Mouse (Mus musculus) limb, embryonic 10.5 days (tissue): Measurements from ENCODE around the gene Rpl27. TPM values are rescaled to one million over a fixed set of nuclear protein-coding genes. Genes with fewer than 3 reads are reported as not detected.
"Not testable (repeated sequence)": the region's sequence is repeated elsewhere in the genome, so short reads cannot be mapped to it uniquely, and the experiment has no call there.

Experiments used
- DNase-seq: peaks from one replicate; pipeline ENCODE4 v3.0.0-alpha.2; 2017; ENCODE audit warnings: low spot score
- H3K27ac ChIP-seq: fragments of 300-500 bp; sonication (generic); 2 replicates; pipeline ENCODE4 v1.5.1; 2016; ENCODE audit warnings: mild to moderate bottlenecking
- H3K27me3 ChIP-seq: fragments of 300-500 bp; sonication (generic); 2 replicates; pipeline ENCODE4 v1.6.1; 2016; ENCODE audit warnings: low read depth, mild to moderate bottlenecking; ENCODE audit not compliant: poor library complexity, severe bottlenecking
- H3K36me3 ChIP-seq: fragments of 300-500 bp; sonication (generic); 2 replicates; pipeline ENCODE4 v1.6.1; 2016; ENCODE audit warnings: mild to moderate bottlenecking, moderate library complexity
- H3K4me1 ChIP-seq: fragments of 300-500 bp; sonication (generic); 2 replicates; pipeline ENCODE4 v1.6.1; 2016
- H3K4me3 ChIP-seq: fragments of 300-500 bp; sonication (generic); 2 replicates; pipeline ENCODE4 v1.5.1; 2016; ENCODE audit warnings: mild to moderate bottlenecking, moderate library complexity
- H3K9me3 ChIP-seq: fragments of 300-500 bp; sonication (generic); replicated peaks from 2 replicates; pipeline ENCODE4 v1.6.1; 2016; ENCODE audit warnings: mild to moderate bottlenecking
- WGBS: fragments of 180-500 bp; shearing (Covaris S2); methylation state at CpG from one replicate; pipeline ENCODE4 v1.1.7; 2016; 5-methylcytosine and 5-hydroxymethylcytosine counted together
- polyA plus RNA-seq: library from polyadenylated mRNA; unstranded; fragments of >200 nt; fragmentation: Nextera tagmentation; extraction: Ambion mirVana; gene quantifications from 2 replicates; pipeline ENCODE4 v1.2.1, GENCODE M21; 2016

The Rpl27 gene
- polyA plus RNA-seq, 1 experiment from 2014 or later = 448 TPM

- Histone ChIP-seq H3K4me3 (no peak overlapping the region), H3K36me3 (peaks cover 70% of the 10 kb centered on the region), H3K4me1 (peaks cover 4% of the 10 kb centered on the region), H3K27ac (no peak overlapping the region), H3K27me3 (no peaks in the 10 kb centered on the region), H3K9me3 (no peaks in the 10 kb centered on the region)
- no peak for DNase-seq
- 93% methylated on average over 9 of the region's 9 CpGs for WGBS
Measured at GRCm38 (mm10) chr11:101431327-101431726, 10.8 kb upstream of the Rpl27 start.

- no peaks in the 10 kb centered on the region for H3K27me3 ChIP-seq
- no peaks in the 10 kb centered on the region for H3K4me1 ChIP-seq
- H3K4me3 ChIP-seq = no peak overlapping the region
- H3K27ac ChIP-seq = no peak overlapping the region
- H3K9me3 ChIP-seq = no peaks in the 10 kb centered on the region
- DNase-seq = no peak
- 93% methylated on average over 13 of the region's 13 CpGs for WGBS
- H3K36me3 ChIP-seq = peaks cover 70% of the 10 kb centered on the region
Measured at GRCm38 (mm10) chr11:101433396-101433795, 8.7 kb upstream of the Rpl27 start.

- peaks cover 51% of the 10 kb centered on the region for H3K36me3 ChIP-seq
- DNase-seq = no peak
- no peak overlapping the region for H3K27ac ChIP-seq
- WGBS = 87% methylated on average over 4 of the region's 4 CpGs
- H3K27me3 ChIP-seq = no peaks in the 10 kb centered on the region
- H3K9me3 ChIP-seq = no peaks in the 10 kb centered on the region
- H3K4me1 ChIP-seq = no peaks in the 10 kb centered on the region
- H3K4me3 ChIP-seq = no peak overlapping the region
Measured at GRCm38 (mm10) chr11:101435831-101436230, 6.3 kb upstream of the Rpl27 start.

GRCm38 (mm10) chr11:101436916-101437315 lies 5.2 kb upstream of the Rpl27 start:
- Histone ChIP-seq H3K27me3 (no peaks in the 10 kb centered on the region), H3K36me3 (peaks cover 40% of the 10 kb centered on the region), H3K27ac (no peak overlapping the region), H3K9me3 (no peaks in the 10 kb centered on the region), H3K4me3 (no peak overlapping the region), H3K4me1 (no peaks in the 10 kb centered on the region)
- WGBS = 88% methylated on average over 4 of the region's 4 CpGs
- DNase-seq = no peak

GRCm38 (mm10) chr11:101438006-101438405 lies 4.1 kb upstream of the Rpl27 start:
- whole genome bisulfite sequencing = 55% methylated on average over 3 of the region's 3 CpGs

GRCm38 (mm10) chr11:101441450-101442126 lies 510 bp upstream of the Rpl27 start:
- DNase-seq, H3K27me3 ChIP-seq, H3K9me3 ChIP-seq: not testable (repeated sequence)
- H3K4me3 ChIP-seq = peak overlapping the region; percentile 66
- peak overlapping the region; percentile 92 for H3K27ac ChIP-seq
- WGBS = 37% methylated on average over 15 of the region's 15 CpGs
- H3K36me3 ChIP-seq = peaks cover 35% of the 10 kb centered on the region
- peaks cover 20% of the 10 kb centered on the region for H3K4me1 ChIP-seq

More at GRCm38 (mm10) chr11:101438006-101438405, 4.1 kb upstream of the Rpl27 start:
- not testable (repeated sequence) for H3K27ac ChIP-seq, H3K4me1 ChIP-seq, H3K4me3 ChIP-seq, H3K27me3 ChIP-seq, H3K9me3 ChIP-seq, DNase-seq
- peaks cover 32% of the 10 kb centered on the region for H3K36me3 ChIP-seq

GRCm38 (mm10) chr11:101442760-101443159 lies 662 bp downstream of the Rpl27 start:
- Histone ChIP-seq H3K4me3 (peak overlapping the region; percentile 66), H3K4me1 (peaks cover 20% of the 10 kb centered on the region), H3K9me3 (no peaks in the 10 kb centered on the region), H3K36me3 (peaks cover 38% of the 10 kb centered on the region), H3K27me3 (no peaks in the 10 kb centered on the region), H3K27ac (peak overlapping the region; percentile 92)
- WGBS = 1% methylated on average over 14 of the region's 14 CpGs
- no peak for DNase-seq

GRCm38 (mm10) chr11:101446319-101446718 lies 4.2 kb downstream of the Rpl27 start:
- Histone ChIP-seq H3K27me3 (no peaks in the 10 kb centered on the region), H3K27ac (no peak overlapping the region), H3K4me1 (peaks cover 25% of the 10 kb centered on the region), H3K9me3 (no peaks in the 10 kb centered on the region), H3K36me3 (peaks cover 38% of the 10 kb centered on the region), H3K4me3 (no peak overlapping the region)
- DNase-seq = no peak
- WGBS = 83% methylated on average over 1 of the region's 1 CpGs

GRCm38 (mm10) chr11:101446860-101447259 lies 4.8 kb downstream of the Rpl27 start:
- H3K27ac ChIP-seq, H3K9me3 ChIP-seq, H3K4me3 ChIP-seq, DNase-seq, H3K27me3 ChIP-seq: not testable (repeated sequence)
- H3K36me3 ChIP-seq = peaks cover 38% of the 10 kb centered on the region
- H3K4me1 ChIP-seq = peaks cover 25% of the 10 kb centered on the region
- WGBS = 92% methylated on average over 8 of the region's 8 CpGs

- H3K9me3 ChIP-seq = no peaks in the 10 kb centered on the region
- no peak overlapping the region for H3K27ac ChIP-seq
- H3K4me1 ChIP-seq = peaks cover 25% of the 10 kb centered on the region
- H3K36me3 ChIP-seq = peaks cover 38% of the 10 kb centered on the region
- 86% methylated on average over 5 of the region's 5 CpGs for WGBS
- no peak for DNase-seq
- no peak overlapping the region; the same call in 1 of the 2 replicates for H3K4me3 ChIP-seq
- H3K27me3 ChIP-seq = no peaks in the 10 kb centered on the region
Measured at GRCm38 (mm10) chr11:101447786-101448185, 5.7 kb downstream of the Rpl27 start.

- H3K27me3 ChIP-seq = no peaks in the 10 kb centered on the region
- WGBS = 34% methylated on average over 10 of the region's 10 CpGs
- peak within 1 kb of the TSS; percentile 40 for H3K4me3 ChIP-seq
- DNase-seq = no peak
- peaks cover 34% of the 10 kb centered on the region for H3K36me3 ChIP-seq
- peaks cover 21% of the 10 kb centered on the region for H3K4me1 ChIP-seq
- no peaks in the 10 kb centered on the region for H3K9me3 ChIP-seq
- H3K27ac ChIP-seq = peak within 1 kb of the TSS; percentile 50; the same call in 1 of the 2 replicates
Measured at GRCm38 (mm10) chr11:101448274-101448746, 6.2 kb downstream of the Rpl27 start, which contains the start of gene Ifi35. Gene Ifi35, plus strand, starts transcription at chr11:101448407.

GRCm38 (mm10) chr11:101448899-101449298 lies 6.8 kb downstream of the Rpl27 start:
- Histone ChIP-seq H3K27ac (no peak overlapping the region), H3K4me3 (no peak overlapping the region; the same call in 1 of the 2 replicates), H3K27me3 (no peaks in the 10 kb centered on the region), H3K36me3 (peaks cover 28% of the 10 kb centered on the region), H3K4me1 (peaks cover 15% of the 10 kb centered on the region), H3K9me3 (no peaks in the 10 kb centered on the region)
- no peak for DNase-seq
- 84% methylated on average over 4 of the region's 4 CpGs for WGBS

GRCm38 (mm10) chr11:101449596-101449995 lies 7.5 kb downstream of the Rpl27 start:
- not testable (repeated sequence) for H3K4me3 ChIP-seq, H3K4me1 ChIP-seq, H3K27ac ChIP-seq, H3K9me3 ChIP-seq, DNase-seq, H3K27me3 ChIP-seq
- 90% methylated on average over 4 of the region's 4 CpGs for WGBS
- H3K36me3 ChIP-seq = peaks cover 21% of the 10 kb centered on the region
